In the genomic region with DNA sequence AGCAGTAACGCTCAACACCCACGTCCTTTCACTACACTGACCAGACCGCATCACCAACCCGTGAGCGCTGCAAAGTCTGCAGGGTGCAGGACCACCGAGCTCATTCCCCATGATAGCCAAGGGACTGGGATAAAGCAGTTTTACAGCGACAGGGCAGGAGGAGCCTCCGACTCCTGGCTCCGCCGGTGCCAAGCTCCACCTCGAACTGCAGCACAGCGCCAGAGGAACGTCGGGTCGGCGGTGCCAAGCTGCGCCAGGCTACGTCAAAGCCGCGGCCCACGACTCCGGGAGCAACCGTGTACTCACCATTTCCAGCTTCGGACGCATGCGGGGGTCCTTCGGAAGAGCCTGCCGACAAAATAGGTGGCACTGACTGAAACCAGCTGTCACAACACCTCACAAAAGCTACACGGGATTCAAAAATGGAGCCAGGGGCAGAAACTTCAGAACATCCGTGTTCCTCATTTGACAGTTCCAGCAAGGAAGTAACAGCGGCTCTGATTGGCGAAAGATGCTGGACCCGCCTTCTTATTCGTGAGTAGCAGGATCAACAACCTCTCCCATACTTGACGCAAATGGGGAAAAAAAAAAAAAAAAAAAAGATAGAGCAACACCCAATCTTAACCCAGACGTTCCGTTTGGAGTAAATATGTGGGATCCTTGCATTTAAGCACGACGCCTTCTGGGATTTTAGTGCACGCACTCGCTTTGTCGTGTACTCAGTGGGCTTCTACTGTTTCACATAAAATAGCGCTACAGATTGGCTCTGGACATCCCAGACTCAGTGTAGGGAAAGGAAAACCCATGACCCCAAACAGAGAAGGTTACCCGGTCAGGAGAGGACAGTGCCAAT, we compare ENCODE assay signal across 8 mouse cellular contexts. TPM values are rescaled to one million over a fixed set of nuclear protein-coding genes. Genes with fewer than 3 reads are reported as not detected.
DNase-seq lines count a peak whose midpoint lies in the region; ATAC-seq lines count a peak whose summit lies in the region.

A gene (minus strand): TSS at position 460 of the 853 bp plus-strand sequence.

- peak within 1 kb of the TSS; percentile 85 to 87 for H3K4me3 ChIP-seq in heart, embryonic 14.5 days (ENCODE audit: control insufficient read depth in 1 of 2, insufficient read depth in 1 of 2, low read depth in 1 of 2, low read length in 2 of 2)
- peak within 1 kb of the TSS; percentile 79 for H3K4me3 ChIP-seq in liver, embryonic 13.5 days (replicated peaks)
- peak within 1 kb of the TSS; percentile 76 for H3K4me3 ChIP-seq in stomach, embryonic 16.5 days (replicated peaks; ENCODE audit: low read length)

- H3K4me1 ChIP-seq in heart, embryonic 14.5 days (ENCODE audit: control insufficient read depth in 2 of 2, insufficient read depth in 2 of 2, low read length in 2 of 2): 0 out of 4 replicates have a peak, but pooled peaks cover 0 to 5% of the 10 kb centered on the region in 2 experiments
- peaks cover 15% of the 10 kb centered on the region for H3K4me1 ChIP-seq in liver, embryonic 13.5 days (replicated peaks)
- H3K4me1 ChIP-seq in stomach, embryonic 16.5 days (ENCODE audit: control insufficient read depth, insufficient read depth, low read length): 0 out of 2 replicates have a peak, but pooled peaks cover 6% of the 10 kb centered on the region

- DNase-seq in c-Kit-negative CD71-positive TER-119-positive erythroid progenitor cells, embryonic 14.5 days (ENCODE audit: low read depth, low spot score): peak; percentile 88
- peak; percentile 99 for DNase-seq in fibroblast of lung, adult 2 months (ENCODE audit: low read depth)
- peak; percentile 95 for DNase-seq in kidney, postnatal 14 days
- DNase-seq in liver, embryonic 13.5 days: peak; percentile 77
- peak; percentile 83 for DNase-seq in neural tube, embryonic 10.5 days (ENCODE audit: extremely low spot score, low spot score)

- H3K9me3 ChIP-seq in heart, embryonic 14.5 days (ENCODE audit: control insufficient read depth, low read length): no peaks in the 10 kb centered on the region
- no peaks in the 10 kb centered on the region for H3K9me3 ChIP-seq in liver, embryonic 13.5 days (replicated peaks)
- no peaks in the 10 kb centered on the region for H3K9me3 ChIP-seq in stomach, embryonic 16.5 days (replicated peaks; ENCODE audit: control insufficient read depth, low read length)

- peak; percentile 100 for ATAC-seq in CD4-positive, CD25-positive, alpha-beta regulatory T cell, adult 4 months
- peak; percentile 90 for ATAC-seq in heart, embryonic 14.5 days (ENCODE audit: insufficient number of reproducible peaks, insufficient read depth, low FRiP score, low read depth)
- ATAC-seq in liver, embryonic 13.5 days (ENCODE audit: low read depth): peak; percentile 97
- ATAC-seq in stomach, embryonic 16.5 days (ENCODE audit: insufficient read depth, low FRiP score): peak; percentile 98

- no peaks in the 10 kb centered on the region for H3K36me3 ChIP-seq in heart, embryonic 14.5 days (ENCODE audit: control insufficient read depth, insufficient read depth, low read length)
- no peaks in the 10 kb centered on the region for H3K36me3 ChIP-seq in liver, embryonic 13.5 days
- no peaks in the 10 kb centered on the region for H3K36me3 ChIP-seq in stomach, embryonic 16.5 days (ENCODE audit: control insufficient read depth, insufficient read depth, low read length)

- no peaks in the 10 kb centered on the region for H3K27me3 ChIP-seq in heart, embryonic 14.5 days (ENCODE audit: control insufficient read depth, insufficient read depth, low read length)
- H3K27me3 ChIP-seq in liver, embryonic 13.5 days: no peaks in the 10 kb centered on the region
- no peaks in the 10 kb centered on the region for H3K27me3 ChIP-seq in stomach, embryonic 16.5 days (ENCODE audit: control insufficient read depth, insufficient read depth, low read length)

- 1% methylated on average over 44 of the region's 44 CpGs for WGBS in heart, embryonic 14.5 days
- under 1% methylated on average over 44 of the region's 44 CpGs for WGBS in liver, embryonic 13.5 days (ENCODE audit: insufficient replicate concordance)
- under 1% methylated on average over 44 of the region's 44 CpGs for WGBS in stomach, embryonic 16.5 days

- peak within 1 kb of the TSS; percentile 78 for H3K9ac ChIP-seq in heart, embryonic 14.5 days (ENCODE audit: low read length)
- H3K9ac ChIP-seq in liver, embryonic 13.5 days: peak within 1 kb of the TSS; percentile 81
- peak within 1 kb of the TSS; percentile 87 for H3K9ac ChIP-seq in stomach, embryonic 16.5 days (ENCODE audit: low read length)

- peak within 1 kb of the TSS; percentile 68 to 79 for H3K27ac ChIP-seq in heart, embryonic 14.5 days (replicated peaks in 1 of 2; ENCODE audit: control insufficient read depth in 1 of 2, insufficient read depth in 1 of 2, low read depth in 2 of 2, low read length in 2 of 2)
- H3K27ac ChIP-seq in liver, embryonic 13.5 days: peak within 1 kb of the TSS; percentile 81
- peak within 1 kb of the TSS; percentile 77 for H3K27ac ChIP-seq in stomach, embryonic 16.5 days (ENCODE audit: low read length)

- H3K4me2 ChIP-seq in heart, embryonic 14.5 days (ENCODE audit: low read length): peak within 1 kb of the TSS; percentile 69
- H3K4me2 ChIP-seq in liver, embryonic 13.5 days: peak within 1 kb of the TSS; percentile 73
- H3K4me2 ChIP-seq in stomach, embryonic 16.5 days (ENCODE audit: low read depth, low read length): peak within 1 kb of the TSS; percentile 79

RNA-seq across cellular contexts. Expression of the gene that starts here (rescaled TPM):
- 10 to 100 TPM in 1 of 2 experiments, 1 to 10 TPM in 1; 7.1 to 10.2 TPM for polyA plus RNA-seq in CD4-positive, CD25-positive, alpha-beta regulatory T cell, adult 4 months (2017; shearing (Covaris generic))
- polyA plus RNA-seq in heart, embryonic 14.5 days (2014; fragmentation: Nextera tagmentation; extraction: Ambion mirVana): 7.3 and 7.8 TPM in 2 replicates
- polyA plus RNA-seq in liver, embryonic 13.5 days (2015; fragmentation: Nextera tagmentation; extraction: Ambion mirVana): 7.9 and 11.0 TPM in 2 replicates
- polyA plus RNA-seq in stomach, embryonic 16.5 days (2015; fragmentation: Nextera tagmentation; extraction: Ambion mirVana): 12.1 and 12.6 TPM in 2 replicates

Comparison
In these comparisons a context has a peak if more than half of its experiments do, and no peak if none do; other contexts are left out.
1. Peak in every context shown above with its lines: DNase-seq, ATAC-seq, H3K4me3 ChIP-seq and H3K27ac ChIP-seq.